Mouse (Mus musculus) effector memory CD4-positive, alpha-beta T cell, adult 5 months (primary cell): ENCODE data around the gene Vmn1r73. TPM values are rescaled to one million over a fixed set of nuclear protein-coding genes. Genes with fewer than 3 reads are reported as not detected.

Source experiments
- polyA plus RNA-seq: library from polyadenylated mRNA; unstranded; fragments of 100-300 nt; shearing (Covaris generic); gene quantifications from one replicate; pipeline ENCODE4 v1.2.1, GENCODE M21; 2017

The Vmn1r73 gene
- polyA plus RNA-seq, result 0.27 TPM

GRCm38 (mm10) chr7:11729966-11730365, at the start of gene Vmn1r73:
Vmn1r73 (plus strand) TSS chr7:11730266.

Other genes starting within 250 kb of the Vmn1r73 start
- not detected for gene Zscan4-ps2, start 216.0 kb upstream of the Vmn1r73 start, polyA plus RNA-seq
- not detected for gene Zscan4-ps3, start 121.0 kb upstream of the Vmn1r73 start, polyA plus RNA-seq
- gene Vmn1r72, start 50.1 kb upstream of the Vmn1r73 start, polyA plus RNA-seq, result not detected
- not detected for gene Vmn1r74, start 103.7 kb downstream of the Vmn1r73 start, polyA plus RNA-seq
- gene Vmn1r75, start 144.4 kb downstream of the Vmn1r73 start, polyA plus RNA-seq, result not detected
- 0.12 TPM for gene Vmn1r76, start 207.9 kb downstream of the Vmn1r73 start, polyA plus RNA-seq